Mouse (Mus musculus): Measurements from ENCODE around the gene Wdr24.

DNA sequence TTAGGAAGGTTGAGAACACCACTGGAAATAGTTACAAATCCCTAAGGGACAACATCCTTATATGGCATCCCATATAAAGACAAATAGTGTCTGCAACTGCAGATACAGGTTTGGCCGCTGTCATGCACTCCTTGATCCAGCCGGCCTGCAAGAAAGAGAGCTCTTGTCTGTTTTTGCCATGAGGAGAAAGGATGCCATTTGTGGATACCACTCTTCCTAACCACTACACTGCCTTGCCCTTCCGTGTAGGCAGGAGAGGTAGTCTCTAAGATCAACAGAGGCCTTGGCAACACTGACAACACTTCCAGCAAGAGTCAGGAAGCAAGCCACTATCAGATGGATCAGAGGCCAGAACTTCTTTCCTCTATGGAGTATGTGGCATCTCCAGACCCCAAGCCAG is 37.1 kb upstream of the Wdr24 start, which contains the start of gene Ccdc78:
- TF ChIP-seq POLR2A (IDR thresholded peaks at IDR 0.05; ENCODE audit: low read depth, low read length) (no peak; the same call in 1 of the 2 replicates), CTCF (IDR thresholded peaks at IDR 0.05; ENCODE audit: borderline replicate concordance, insufficient read depth, low read length) (no peak)
